Mouse (Mus musculus): ENCODE data around the gene Serpinb2. TPM values are rescaled to one million over a fixed set of nuclear protein-coding genes. Genes with fewer than 3 reads are reported as not detected.

The Serpinb2 gene
- polyA plus RNA-seq, 1 experiment from 2014 or later, result 41.3 TPM

GRCm38 (mm10) chr1:107562110-107562509 lies 50.9 kb downstream of the Serpinb2 start:
- H3K9ac ChIP-seq (ENCODE audit: low read length), result no peak overlapping the region
- no peak for TF ChIP-seq EP300 (optimal IDR thresholded peaks at IDR 0.05)
- TF ChIP-seq CTCF (IDR thresholded peaks at IDR 0.05; ENCODE audit: low read depth), result peak; percentile 69
- H3K4me3 ChIP-seq (ENCODE audit: low read depth, low read length), result no peak overlapping the region
- no peaks in the 10 kb centered on the region for H3K27me3 ChIP-seq (ENCODE audit: control insufficient read depth, insufficient read depth, low read length)
- DNase-seq (ENCODE audit: low spot score), result no peak
- no peaks in the 10 kb centered on the region for H3K36me3 ChIP-seq (ENCODE audit: control insufficient read depth, insufficient read depth, low read length)
- no peaks in the 10 kb centered on the region for H3K4me1 ChIP-seq (replicated peaks; ENCODE audit: control insufficient read depth, insufficient read depth)
- 79% methylated on average over 1 of the region's 1 CpGs for WGBS
- H3K27ac ChIP-seq (replicated peaks), result no peak overlapping the region
- H3K9me3 ChIP-seq (ENCODE audit: control insufficient read depth, low read length), result no peaks in the 10 kb centered on the region
- H3K4me2 ChIP-seq (replicated peaks; ENCODE audit: low read depth), result no peak overlapping the region
- no peak for ATAC-seq (ENCODE audit: low FRiP score, low TSS enrichment)

GRCm38 (mm10) chr1:107565644-107566043 lies 54.4 kb downstream of the Serpinb2 start:
- Histone ChIP-seq H3K4me3 (ENCODE audit: low read depth, low read length) (no peak overlapping the region), H3K27me3 (ENCODE audit: control insufficient read depth, insufficient read depth, low read length) (no peaks in the 10 kb centered on the region), H3K9me3 (ENCODE audit: control insufficient read depth, low read length) (no peaks in the 10 kb centered on the region), H3K27ac (replicated peaks) (no peak overlapping the region), H3K36me3 (ENCODE audit: control insufficient read depth, insufficient read depth, low read length) (no peaks in the 10 kb centered on the region), H3K4me2 (replicated peaks; ENCODE audit: low read depth) (no peak overlapping the region), H3K9ac (ENCODE audit: low read length) (no peak overlapping the region), H3K4me1 (replicated peaks; ENCODE audit: control insufficient read depth, insufficient read depth) (no peaks in the 10 kb centered on the region)
- TF ChIP-seq CTCF (IDR thresholded peaks at IDR 0.05; ENCODE audit: low read depth) (peak; percentile 66), EP300 (optimal IDR thresholded peaks at IDR 0.05) (no peak)
- ATAC-seq (ENCODE audit: low FRiP score, low TSS enrichment) (no peak), DNase-seq (ENCODE audit: low spot score) (no peak)

- H3K27me3 ChIP-seq (ENCODE audit: control insufficient read depth, insufficient read depth, low read length), result no peaks in the 10 kb centered on the region
- WGBS, result 52% methylated on average over 2 of the region's 2 CpGs
- no peak overlapping the region for H3K9ac ChIP-seq (ENCODE audit: low read length)
- TF ChIP-seq CTCF (IDR thresholded peaks at IDR 0.05; ENCODE audit: low read depth), result no peak
- no peak for TF ChIP-seq EP300 (optimal IDR thresholded peaks at IDR 0.05)
- no peak for ATAC-seq (ENCODE audit: low FRiP score, low TSS enrichment)
- H3K9me3 ChIP-seq (ENCODE audit: control insufficient read depth, low read length), result no peaks in the 10 kb centered on the region
- H3K27ac ChIP-seq (replicated peaks), result no peak overlapping the region
- H3K4me2 ChIP-seq (replicated peaks; ENCODE audit: low read depth), result no peak overlapping the region
- no peak overlapping the region for H3K4me3 ChIP-seq (ENCODE audit: low read depth, low read length)
- H3K36me3 ChIP-seq (ENCODE audit: control insufficient read depth, insufficient read depth, low read length), result no peaks in the 10 kb centered on the region
- no peaks in the 10 kb centered on the region for H3K4me1 ChIP-seq (replicated peaks; ENCODE audit: control insufficient read depth, insufficient read depth)
- no peak for DNase-seq (ENCODE audit: low spot score)
Measured at GRCm38 (mm10) chr1:107576094-107576493, 64.9 kb downstream of the Serpinb2 start.

- Histone ChIP-seq H3K27ac (replicated peaks) (no peak overlapping the region), H3K4me2 (replicated peaks; ENCODE audit: low read depth) (no peak overlapping the region), H3K36me3 (ENCODE audit: control insufficient read depth, insufficient read depth, low read length) (no peaks in the 10 kb centered on the region), H3K27me3 (ENCODE audit: control insufficient read depth, insufficient read depth, low read length) (no peaks in the 10 kb centered on the region), H3K9ac (ENCODE audit: low read length) (no peak overlapping the region), H3K4me1 (replicated peaks; ENCODE audit: control insufficient read depth, insufficient read depth) (no peaks in the 10 kb centered on the region), H3K4me3 (ENCODE audit: low read depth, low read length) (no peak overlapping the region), H3K9me3 (ENCODE audit: control insufficient read depth, low read length) (no peaks in the 10 kb centered on the region)
- ATAC-seq (ENCODE audit: low FRiP score, low TSS enrichment) (no peak), DNase-seq (ENCODE audit: low spot score) (no peak)
- 55% methylated on average over 1 of the region's 1 CpGs for WGBS
- no peak for TF ChIP-seq EP300 (optimal IDR thresholded peaks at IDR 0.05)
- TF ChIP-seq CTCF (IDR thresholded peaks at IDR 0.05; ENCODE audit: low read depth), result no peak
Measured at GRCm38 (mm10) chr1:107577514-107577913, 66.3 kb downstream of the Serpinb2 start.

GRCm38 (mm10) chr1:107581220-107581619 lies 70.0 kb downstream of the Serpinb2 start:
- Histone ChIP-seq H3K27ac (replicated peaks) (no peak overlapping the region), H3K27me3 (ENCODE audit: control insufficient read depth, insufficient read depth, low read length) (no peaks in the 10 kb centered on the region), H3K9ac (ENCODE audit: low read length) (no peak overlapping the region), H3K9me3 (ENCODE audit: control insufficient read depth, low read length) (no peaks in the 10 kb centered on the region), H3K36me3 (ENCODE audit: control insufficient read depth, insufficient read depth, low read length) (no peaks in the 10 kb centered on the region), H3K4me2 (replicated peaks; ENCODE audit: low read depth) (no peak overlapping the region), H3K4me3 (ENCODE audit: low read depth, low read length) (no peak overlapping the region), H3K4me1 (replicated peaks; ENCODE audit: control insufficient read depth, insufficient read depth) (no peaks in the 10 kb centered on the region)
- 36% methylated on average over 1 of the region's 1 CpGs for WGBS
- TF ChIP-seq CTCF (IDR thresholded peaks at IDR 0.05; ENCODE audit: low read depth), result no peak
- TF ChIP-seq EP300 (optimal IDR thresholded peaks at IDR 0.05), result no peak
- DNase-seq (ENCODE audit: low spot score) (no peak), ATAC-seq (ENCODE audit: low FRiP score, low TSS enrichment) (no peak)

- no peak for ATAC-seq (ENCODE audit: low FRiP score, low TSS enrichment)
- TF ChIP-seq EP300 (optimal IDR thresholded peaks at IDR 0.05) (no peak), CTCF (IDR thresholded peaks at IDR 0.05; ENCODE audit: low read depth) (no peak)
- Histone ChIP-seq H3K4me3 (ENCODE audit: low read depth, low read length) (no peak overlapping the region), H3K4me2 (replicated peaks; ENCODE audit: low read depth) (no peak overlapping the region), H3K27me3 (ENCODE audit: control insufficient read depth, insufficient read depth, low read length) (no peaks in the 10 kb centered on the region), H3K27ac (replicated peaks) (no peak overlapping the region), H3K9ac (ENCODE audit: low read length) (no peak overlapping the region), H3K4me1 (replicated peaks; ENCODE audit: control insufficient read depth, insufficient read depth) (no peaks in the 10 kb centered on the region), H3K36me3 (ENCODE audit: control insufficient read depth, insufficient read depth, low read length) (no peaks in the 10 kb centered on the region), H3K9me3 (ENCODE audit: control insufficient read depth, low read length) (no peaks in the 10 kb centered on the region)
- no peak for DNase-seq (ENCODE audit: low spot score)
Measured at GRCm38 (mm10) chr1:107582900-107583299, 71.7 kb downstream of the Serpinb2 start.

Data from stomach, postnatal 0 days (tissue).